Mouse (Mus musculus) hindlimb bud, embryonic 11.5 days (tissue): ENCODE results near the gene Serpinb6c.
"Not testable (repeated sequence)": the region's sequence is repeated elsewhere in the genome, so short reads cannot be mapped to it uniquely, and the experiment has no call there.

ENCODE experiments used
- DNase-seq: peaks from one replicate; pipeline ENCODE4 v3.0.0-alpha.2; 2012; ENCODE audit warnings: low read depth, low spot score; ENCODE audit errors: extremely low spot score

The Serpinb6c gene

GRCm38 (mm10) chr13:33905176-33905954 is at the start of gene Serpinb6c:
Gene Serpinb6c (minus strand): TSS chr13:33905708.
- DNase-seq = no peak

- no peak for DNase-seq
Observed at GRCm38 (mm10) chr13:33952947-33953346, 47.4 kb upstream of the Serpinb6c start.

DNA sequence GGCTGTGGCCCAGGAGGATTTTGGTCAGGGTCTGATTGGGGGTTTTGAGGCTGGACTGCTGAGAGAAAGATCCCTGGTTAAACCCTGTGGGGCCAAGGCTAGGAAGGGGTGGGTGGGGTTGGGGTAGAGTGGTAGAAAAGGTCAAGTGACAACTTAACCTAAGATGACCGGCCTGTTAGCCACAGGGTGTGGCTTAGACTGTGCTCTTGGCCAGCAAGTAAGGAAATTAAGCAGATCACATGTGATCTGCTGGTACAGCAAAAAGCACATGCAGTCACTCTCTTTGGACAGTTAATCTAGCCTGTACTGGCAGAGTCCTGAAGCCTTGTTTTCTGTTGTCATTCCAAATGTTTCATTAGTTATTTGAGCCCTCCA is 46.6 kb upstream of the Serpinb6c start:
- DNase-seq = no peak

- no peak for DNase-seq
Observed at GRCm38 (mm10) chr13:33951308-33952074, 46.0 kb upstream of the Serpinb6c start.

DNA sequence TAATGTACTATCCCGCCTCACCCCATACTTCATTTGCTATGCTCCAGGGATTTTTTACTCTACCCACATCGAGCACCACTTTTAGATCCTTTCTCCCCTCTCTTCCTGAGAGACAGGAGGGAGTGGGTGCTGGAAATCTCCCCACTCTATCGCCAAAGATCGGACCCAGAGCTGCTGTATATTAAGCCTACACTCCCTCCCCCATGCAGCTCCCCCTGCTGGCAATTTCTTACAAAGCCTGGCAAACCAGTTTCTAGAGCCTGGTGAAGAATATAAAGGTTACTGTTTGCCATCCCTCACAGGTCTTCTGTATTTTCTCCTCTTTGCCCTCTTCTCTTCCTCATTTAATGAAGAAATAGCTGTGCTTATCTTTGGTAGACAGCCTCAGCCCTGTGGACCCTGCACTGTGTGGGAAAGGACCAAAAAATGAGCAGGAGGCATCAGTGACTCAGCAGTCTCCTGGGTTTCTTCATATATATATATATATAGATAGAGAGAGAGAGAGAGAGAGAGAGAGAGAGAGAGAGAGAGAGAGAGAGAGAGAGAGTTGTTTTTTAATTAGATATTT is 36.8 kb upstream of the Serpinb6c start:
- DNase-seq = no peak

GRCm38 (mm10) chr13:33941288-33941808 is 35.8 kb upstream of the Serpinb6c start:
- DNase-seq = no peak

GRCm38 (mm10) chr13:33937587-33937986 is 32.1 kb upstream of the Serpinb6c start:
- DNase-seq = not testable (repeated sequence)

DNA sequence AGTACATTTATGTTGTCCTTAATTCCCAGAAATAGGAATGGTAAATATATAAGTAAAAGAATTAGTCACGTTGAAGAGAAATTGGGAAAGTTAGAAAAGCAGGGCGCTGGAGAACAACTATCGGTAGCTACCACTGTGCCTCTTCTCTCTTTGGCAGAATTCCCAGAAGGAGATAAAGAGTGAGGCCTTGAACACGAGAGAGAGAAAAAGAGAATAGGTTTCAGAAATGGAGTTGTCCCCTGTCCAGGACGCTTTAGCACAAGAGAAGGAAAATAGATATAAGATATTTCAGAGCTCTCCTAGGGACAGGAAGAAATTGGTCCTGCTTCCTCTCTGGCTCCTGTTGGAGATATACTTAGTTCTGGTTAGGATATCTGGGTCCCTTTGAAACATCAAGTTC is 31.6 kb upstream of the Serpinb6c start:
- no peak for DNase-seq

DNA sequence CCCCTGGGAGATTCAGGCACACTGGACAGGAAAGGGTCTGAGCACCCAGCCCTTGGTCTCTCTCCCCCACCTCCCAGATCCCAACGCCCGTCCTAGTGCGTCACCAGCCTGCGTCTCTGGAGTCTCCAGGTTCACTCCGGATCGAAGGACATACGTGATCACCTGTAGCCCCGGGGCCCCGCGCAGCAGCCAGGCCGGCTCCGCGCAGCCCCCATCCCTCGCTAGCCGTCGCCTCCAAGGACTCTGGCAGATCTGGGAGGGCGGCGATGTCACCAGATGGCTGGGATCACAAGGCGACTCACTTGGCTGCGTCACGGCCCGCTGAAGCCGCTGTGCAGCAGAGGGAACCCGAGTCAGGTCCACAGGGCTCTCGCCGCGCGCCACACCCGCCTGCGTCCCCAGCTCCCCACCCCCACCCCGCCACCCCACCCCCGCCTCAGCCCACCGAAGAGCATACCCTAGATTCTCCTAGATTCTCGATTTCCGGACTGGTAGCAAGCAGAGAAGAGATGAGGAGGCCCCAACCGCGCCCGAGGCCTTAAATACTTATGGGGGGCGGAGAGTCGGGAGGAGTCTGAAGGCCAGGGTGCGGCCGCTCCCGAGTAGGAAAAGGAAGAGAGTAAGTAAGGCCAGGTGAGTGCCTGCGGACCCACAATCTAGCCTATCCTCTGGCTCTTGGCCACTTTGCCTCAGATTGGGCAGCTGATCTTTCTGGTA is 30.1 kb upstream of the Serpinb6c start:
- no peak for DNase-seq

GRCm38 (mm10) chr13:33934743-33935142 is 29.2 kb upstream of the Serpinb6c start:
- DNase-seq = no peak

GRCm38 (mm10) chr13:33930912-33931311 is 25.4 kb upstream of the Serpinb6c start:
- no peak for DNase-seq

- no peak for DNase-seq
Observed at GRCm38 (mm10) chr13:33930281-33930680, 24.8 kb upstream of the Serpinb6c start.

DNA sequence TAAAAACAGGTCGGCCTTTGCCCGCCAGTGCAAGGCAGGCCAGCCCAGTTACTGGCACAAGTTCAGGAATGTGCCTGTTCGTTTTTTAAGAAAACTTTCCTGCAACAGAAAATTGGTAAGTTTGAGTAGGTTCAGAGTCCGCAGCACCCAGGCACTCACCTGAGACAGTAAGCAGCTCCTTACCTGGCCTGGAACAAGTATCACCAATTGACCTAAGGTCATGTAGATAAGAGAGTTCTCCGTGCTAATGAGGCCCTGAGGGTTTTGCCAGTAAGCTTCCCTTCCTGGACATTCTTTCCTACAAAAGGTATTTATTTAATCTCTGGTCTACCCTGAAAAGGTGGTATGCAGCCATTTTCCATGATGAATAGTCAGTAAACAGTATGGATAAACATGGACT is 16.2 kb upstream of the Serpinb6c start:
- no peak for DNase-seq

GRCm38 (mm10) chr13:33921041-33921440 is 15.5 kb upstream of the Serpinb6c start:
- DNase-seq = no peak

- no peak for DNase-seq
Observed at GRCm38 (mm10) chr13:33906821-33907220, 1.3 kb upstream of the Serpinb6c start.

DNA sequence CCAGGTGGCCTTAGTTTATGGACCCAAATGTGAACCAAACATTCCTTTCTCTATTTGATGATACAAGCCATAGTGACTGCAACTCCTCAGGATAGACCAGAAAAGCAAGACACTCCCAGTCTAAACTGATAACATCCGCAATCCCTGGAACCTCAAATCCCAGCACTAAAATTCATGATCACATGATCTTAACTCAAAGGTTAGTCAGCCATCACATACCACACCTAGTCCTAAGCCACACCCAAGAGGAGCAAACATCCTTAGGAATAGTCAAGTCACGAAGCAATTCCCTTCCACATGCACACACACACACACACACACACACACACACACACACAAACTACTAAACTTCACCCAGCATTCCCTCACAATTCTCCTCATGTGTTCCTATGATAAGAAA is 2.2 kb downstream of the Serpinb6c start:
- DNase-seq = no peak

- no peak for DNase-seq
Observed at GRCm38 (mm10) chr13:33894207-33894606, 11.3 kb downstream of the Serpinb6c start.

DNA sequence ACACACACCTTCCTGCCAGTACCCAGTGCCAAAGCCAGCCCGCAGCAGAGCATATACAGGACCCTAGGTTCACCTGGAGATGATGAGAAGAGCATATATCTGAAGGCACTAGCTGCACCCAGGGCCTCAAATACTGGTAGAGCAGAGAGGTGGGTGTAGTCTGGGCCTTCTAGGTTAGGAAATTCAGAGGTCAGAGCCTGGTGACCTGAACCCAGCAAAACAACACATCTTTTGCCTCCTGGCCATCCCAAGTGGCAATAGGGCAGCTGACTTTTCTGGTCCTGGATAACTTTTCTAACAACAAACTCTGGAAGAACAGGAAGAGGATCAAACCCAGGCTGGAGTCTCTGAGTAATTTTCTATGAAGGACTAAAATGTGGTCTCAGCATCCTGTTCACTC is 62.2 kb downstream of the Serpinb6c start, which contains the start of gene Serpinb6e:
Gene Serpinb6e, minus strand, starts transcription at position 101 of the 400 bp plus-strand sequence.
- no peak for DNase-seq

DNA sequence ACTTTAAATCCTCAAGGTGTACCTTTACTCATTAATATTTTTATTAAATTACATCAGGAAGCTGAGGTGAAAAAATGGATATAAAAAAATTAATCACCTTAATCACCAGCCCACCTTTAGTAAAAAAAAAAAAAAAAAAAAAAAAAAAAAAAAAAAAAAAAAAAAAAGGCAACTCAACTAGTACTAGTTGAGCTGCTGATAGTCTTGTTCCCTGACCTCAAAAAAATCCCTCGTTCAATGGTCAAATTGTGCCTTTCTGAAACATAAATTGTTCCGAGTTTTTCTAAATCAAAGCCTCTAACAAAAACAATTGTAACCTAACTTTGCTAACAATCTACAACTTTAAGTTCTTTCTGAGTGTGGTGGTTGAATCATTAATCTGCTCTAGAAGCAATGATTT is 74.8 kb downstream of the Serpinb6c start:
- DNase-seq = no peak
